Mouse (Mus musculus) heart, postnatal 10 days (tissue): ENCODE results near the gene Slc25a10. TPM values are rescaled to one million over a fixed set of nuclear protein-coding genes. Genes with fewer than 3 reads are reported as not detected.

Experiments used
- DNase-seq, 2 experiments: peaks; one replicate each; pipeline ENCODE4 v3.0.0; 2021
- intact Hi-C: fragments of 180-260 bp; cut with DNase I; formaldehyde crosslinking; loops from one replicate; pipeline ENCODE4 v1.15.1; 2025
- total RNA-seq, 2 experiments: library from RNA; stranded (reverse); gene quantifications; 2 replicates each; pipeline ENCODE4 v1.2.3; 2021

The Slc25a10 gene
- 10 to 100 TPM; 24.8 to 25.0 TPM for total RNA-seq

DNA sequence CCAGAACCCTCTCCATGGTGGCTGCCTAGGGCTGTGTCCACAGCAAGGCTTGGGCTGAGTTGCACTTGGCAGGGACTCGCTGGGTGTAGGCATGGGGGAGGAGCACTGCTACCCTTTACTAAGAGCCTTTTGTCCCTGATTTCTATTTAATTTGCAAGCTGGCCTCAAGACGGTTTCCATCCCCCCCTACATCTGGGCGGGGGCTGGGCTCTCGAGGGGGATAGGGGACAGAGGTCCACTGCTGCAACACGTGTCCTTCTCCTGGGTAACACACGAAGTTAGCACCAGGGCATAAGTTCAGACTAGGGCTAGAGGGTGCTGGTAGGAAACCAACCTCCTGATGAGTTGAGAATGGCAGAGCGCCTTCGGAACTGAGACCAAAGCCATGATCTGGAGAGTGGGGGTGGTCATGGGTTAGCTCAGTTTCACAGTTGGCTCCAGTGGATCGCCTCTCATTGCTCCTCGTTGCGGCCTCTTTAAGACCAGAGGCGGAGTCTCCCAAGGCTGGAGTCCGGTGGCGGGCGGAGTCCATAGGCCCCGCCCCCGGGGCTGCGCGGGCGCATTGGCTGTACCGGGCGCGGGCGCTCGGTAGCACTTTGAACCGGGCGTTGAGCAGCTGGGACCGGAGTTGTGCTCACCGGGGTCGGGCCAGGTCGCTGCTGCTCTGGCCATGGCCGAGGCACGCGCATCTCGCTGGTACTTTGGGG lies at the start of gene Slc25a10:
TSS of gene Slc25a10 (plus strand) at position 524 of the 707 bp plus-strand sequence.
- intact Hi-C loops: loop anchor here (2.0 to 5.0 kb wide), 3 partner anchors 19 to 121 kb away; partner anchors contain the start of gene Mcrip1
- peak; percentile 91 to 92 for DNase-seq

DNA sequence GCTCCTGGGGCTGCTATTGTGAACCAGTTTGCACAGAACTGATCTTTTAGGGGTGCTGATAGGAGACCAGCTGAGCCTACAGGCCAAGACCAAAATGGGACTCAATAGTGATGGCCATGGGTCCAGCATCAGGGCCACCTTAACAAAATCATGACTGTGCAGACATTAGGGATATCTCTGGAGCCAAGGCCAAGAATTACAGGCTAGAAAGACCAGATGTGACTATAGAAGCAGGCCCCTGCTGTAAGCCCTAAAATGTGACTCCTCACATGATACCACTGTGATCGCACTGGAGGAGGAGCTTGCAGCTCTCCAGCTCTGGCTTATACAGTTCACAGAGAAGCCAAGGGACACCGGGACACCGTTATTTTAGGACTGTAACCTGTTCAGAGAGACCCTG lies 49.3 kb upstream of the Slc25a10 start, which contains the start of gene Tspan10:
TSS of gene Tspan10 (plus strand) at position 301 of the 400 bp plus-strand sequence.
- no peak for DNase-seq
- intact Hi-C loops: no loop called here

DNA sequence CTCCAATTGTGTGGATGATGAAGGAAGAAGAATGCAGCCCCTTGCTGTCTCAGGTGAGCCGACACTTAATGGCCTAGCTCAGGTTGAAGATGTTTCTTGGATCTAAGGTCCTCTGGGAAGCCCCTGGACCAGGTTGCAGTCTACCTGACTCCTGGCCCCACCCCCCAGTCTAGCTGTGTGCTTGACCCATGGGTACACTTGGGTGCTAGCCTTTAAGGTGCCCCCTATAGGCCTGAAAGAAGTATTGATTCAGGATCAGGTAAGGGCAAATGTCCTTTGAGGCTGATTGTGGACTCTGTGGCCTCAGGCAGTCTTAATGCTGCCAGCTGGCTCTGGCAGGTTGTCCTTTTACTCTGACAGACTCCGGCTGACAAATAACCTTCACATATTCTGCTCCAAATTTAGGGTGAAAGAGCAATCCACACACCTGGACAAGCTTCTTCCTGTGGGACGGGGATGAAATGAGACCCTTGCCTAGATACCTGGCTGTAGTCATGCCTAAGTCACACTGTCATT lies 48.8 kb upstream of the Slc25a10 start:
- no peak for DNase-seq
- intact Hi-C loops: no loop called here

DNA sequence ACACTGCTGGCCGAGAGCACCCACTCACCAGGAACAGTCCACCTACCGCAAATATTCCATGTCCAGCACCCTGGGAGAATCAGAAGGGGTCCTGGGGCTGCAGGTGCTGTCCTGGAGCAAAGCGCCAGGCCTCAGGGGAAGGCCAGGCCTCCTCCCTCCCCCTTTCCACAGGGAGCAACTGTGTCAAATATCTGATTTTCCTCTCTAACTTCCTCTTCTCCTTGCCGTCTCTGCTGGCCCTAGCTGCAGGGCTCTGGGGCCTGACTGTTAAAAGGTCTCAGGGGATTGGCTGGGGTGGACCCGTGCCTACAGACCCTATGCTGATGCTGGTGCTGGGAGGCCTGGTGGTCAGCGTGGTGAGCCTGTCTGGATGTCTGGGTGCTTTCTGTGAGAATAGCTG lies 47.5 kb upstream of the Slc25a10 start:
- DNase-seq: no peak
- intact Hi-C loops: no loop called here

DNA sequence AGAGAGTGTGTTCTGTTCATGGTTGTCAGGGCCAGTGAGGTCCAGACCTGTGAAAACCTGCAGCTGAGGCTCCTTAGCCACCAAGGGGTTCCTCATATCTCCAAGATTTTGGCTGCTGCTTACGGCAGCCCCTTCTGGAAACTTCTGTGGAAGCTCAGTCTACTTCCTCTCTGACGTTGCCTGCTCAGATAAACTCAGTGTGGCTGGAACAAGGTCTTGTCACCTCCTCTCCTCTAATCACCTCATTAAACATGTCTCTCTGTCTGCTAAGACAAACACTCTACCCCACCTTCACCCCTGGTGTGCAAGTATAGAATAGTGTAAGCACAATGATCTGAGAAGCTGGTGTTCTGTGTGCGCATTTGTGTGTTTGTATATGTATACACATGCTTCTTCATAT lies 46.2 kb upstream of the Slc25a10 start:
- no peak for DNase-seq
- intact Hi-C loops: no loop called here

DNA sequence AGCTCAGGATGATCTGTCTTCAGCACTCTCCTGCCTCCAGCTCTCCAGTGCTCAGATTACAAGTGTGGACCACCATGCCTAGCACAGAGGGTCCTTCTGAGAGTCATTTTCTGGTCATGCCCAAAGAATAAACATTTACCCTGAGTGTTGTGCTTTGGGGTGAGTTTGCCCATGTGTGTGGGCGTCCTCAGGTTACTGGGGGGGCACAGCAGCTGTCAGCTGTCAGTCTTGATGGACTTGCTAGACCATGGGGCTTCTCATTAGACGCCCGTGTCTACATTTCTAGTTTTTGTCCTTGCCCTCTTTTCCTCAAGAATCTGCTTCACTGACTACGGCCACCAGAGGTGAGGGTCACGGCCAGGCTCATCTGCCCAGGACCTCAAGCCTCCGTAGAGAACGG lies 44.5 kb upstream of the Slc25a10 start:
- no peak for DNase-seq
- intact Hi-C loops: no loop called here

DNA sequence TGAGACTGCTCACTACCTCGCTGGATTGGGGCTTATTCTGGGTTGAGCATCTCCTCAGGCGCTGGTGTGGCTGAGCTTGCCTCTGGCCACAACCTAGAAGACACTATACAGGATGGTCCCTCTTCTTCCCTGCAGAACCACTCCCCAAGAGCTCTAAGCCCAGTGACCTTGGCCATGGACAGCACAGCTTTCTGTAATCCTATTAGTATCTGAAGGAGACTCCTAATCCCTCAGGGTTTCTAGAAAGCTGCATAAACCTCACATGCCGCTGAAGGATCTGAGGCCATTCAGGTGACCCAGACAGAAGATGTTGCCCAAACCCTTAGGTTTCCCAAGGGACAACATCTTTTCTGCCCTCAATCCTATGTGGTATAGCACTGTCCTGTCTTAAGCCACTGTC lies 39.4 kb upstream of the Slc25a10 start:
- DNase-seq: no peak

DNA sequence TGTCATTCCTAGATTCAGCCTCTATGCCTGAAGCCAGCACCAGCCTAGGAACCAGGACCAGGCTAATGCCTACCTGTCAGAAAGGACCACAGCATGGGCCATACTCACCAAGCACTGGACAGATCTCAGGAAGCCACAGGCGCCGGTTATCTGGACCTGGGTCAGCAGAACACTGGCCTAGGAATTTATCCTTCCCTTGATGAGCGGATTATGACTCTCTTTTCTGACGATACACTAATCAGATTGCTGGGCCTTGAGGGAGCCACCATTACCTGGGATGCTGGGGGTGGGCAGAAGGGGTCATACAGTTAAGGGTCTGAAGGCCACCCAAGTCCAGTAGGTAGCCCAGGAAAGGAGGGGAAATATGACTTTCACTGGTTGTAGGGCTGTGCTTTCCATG lies 38.3 kb upstream of the Slc25a10 start, which contains the start of gene Pde6g:
TSS of gene Pde6g (minus strand) at position 195 of the 400 bp plus-strand sequence.
- no peak for DNase-seq
- intact Hi-C loops: no loop called here

More for the DNA sequence above, 39.4 kb upstream of the Slc25a10 start:
- intact Hi-C loops: no loop called here

DNA sequence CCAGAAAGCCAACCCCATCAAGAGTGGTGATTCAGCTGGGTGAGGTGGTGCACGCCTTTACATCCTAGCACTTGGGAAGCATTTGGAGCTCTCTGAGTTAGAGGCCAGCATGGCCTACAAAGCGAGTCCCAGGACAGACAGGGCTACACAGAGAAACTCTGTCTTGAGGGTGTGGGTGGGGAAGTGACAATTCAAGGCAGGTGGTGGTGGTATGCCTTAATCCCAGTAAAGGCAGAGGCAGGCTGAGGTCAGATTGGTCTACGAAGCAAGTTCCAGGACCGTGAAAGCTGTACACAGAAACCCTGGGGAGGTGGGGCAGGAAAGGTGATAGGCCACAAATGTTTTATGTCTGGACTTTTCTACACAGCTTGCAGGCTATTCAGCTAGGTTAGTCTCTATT lies 36.7 kb upstream of the Slc25a10 start:
- DNase-seq: no peak
- intact Hi-C loops: no loop called here

DNA sequence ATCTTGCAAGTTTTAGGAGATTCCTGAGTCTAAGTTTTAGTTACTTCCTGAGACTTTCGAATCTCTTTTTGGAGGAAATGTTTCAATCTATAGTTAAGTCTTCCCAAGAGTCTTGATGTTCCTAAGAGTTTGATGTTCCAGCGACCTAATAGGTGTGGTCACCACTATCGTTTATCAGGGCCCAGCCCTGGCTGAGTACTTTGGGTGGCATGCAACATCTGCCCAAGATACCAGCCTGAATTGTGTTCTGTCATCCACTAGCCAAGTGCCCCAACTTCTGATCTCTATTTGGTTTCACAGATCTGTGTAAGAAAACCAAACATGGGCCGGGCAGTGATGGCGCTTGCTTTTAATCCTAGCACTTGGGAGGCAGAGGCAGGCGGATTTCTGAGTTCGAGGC lies 36.2 kb upstream of the Slc25a10 start:
- intact Hi-C loops: no loop called here
- DNase-seq: no peak

DNA sequence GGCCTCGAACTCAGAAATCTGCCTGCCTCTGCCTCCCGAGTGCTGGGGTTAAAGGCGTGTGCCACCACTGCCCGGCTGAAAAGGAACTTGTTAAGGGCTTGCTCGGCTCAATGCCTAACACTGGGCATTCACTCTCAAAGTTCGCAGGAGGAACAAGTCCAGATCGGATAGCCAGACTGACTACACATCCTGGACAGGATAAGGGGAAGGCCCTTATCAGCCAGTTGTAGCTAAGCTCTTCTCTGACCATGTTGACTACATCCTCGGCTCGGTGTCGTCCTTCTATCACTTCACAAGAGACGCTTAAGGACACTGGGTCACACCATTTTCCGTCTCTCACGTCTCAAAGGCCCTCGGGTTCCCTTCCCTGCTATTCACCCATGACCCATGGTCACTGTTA lies 34.3 kb upstream of the Slc25a10 start:
- peak in 1 of 2 experiments; percentile 23 for DNase-seq
- intact Hi-C loops: no loop called here

DNA sequence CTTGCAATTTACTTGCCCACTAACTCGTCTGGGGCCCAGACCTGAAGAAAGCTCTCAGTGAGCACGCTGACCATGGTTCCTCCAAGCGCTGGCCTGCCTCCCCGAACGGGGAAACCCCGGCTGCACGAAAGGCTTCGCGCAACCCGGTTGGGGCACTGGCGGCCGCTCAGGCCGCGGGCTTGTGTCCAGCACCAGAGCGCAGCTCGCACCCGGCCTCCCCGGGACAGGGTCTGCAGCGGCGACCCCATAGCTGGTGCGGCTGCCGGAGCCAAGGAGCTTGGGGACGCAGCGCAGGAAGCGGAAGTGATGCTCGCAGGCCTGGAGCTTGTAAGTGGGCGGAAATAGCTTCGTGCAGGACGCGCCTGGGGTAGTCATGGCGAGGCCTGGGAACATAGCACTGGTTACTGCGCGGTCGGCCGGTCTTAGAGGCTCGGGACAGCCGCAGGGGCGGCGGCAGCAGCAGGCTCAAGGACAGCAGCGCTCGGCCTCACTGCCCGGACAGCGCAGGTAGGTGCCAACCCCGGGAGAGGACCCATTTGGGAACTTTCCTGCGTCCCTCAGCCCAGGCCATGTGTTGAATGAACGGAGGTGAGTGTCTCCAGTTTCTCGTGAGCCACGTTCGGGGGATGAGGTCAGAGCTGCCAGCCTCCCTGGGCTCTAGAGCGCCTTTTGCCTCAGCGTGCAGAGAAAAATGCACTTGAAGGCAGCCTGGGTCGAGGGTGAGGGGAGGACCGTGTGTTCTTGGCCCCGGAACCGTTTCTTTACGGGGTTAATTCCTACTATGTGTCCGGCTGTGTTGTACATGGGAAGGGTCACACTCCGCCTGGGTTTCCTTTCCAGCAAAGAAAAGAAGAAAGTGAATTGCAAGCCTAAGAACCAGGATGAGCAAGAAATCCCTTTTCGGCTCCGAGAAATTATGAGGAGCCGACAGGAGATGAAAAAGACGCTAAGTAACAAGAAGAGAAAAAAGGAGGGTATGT lies 33.6 kb upstream of the Slc25a10 start, which contains the start of the genes Oxld1 and Ccdc137:
TSS of gene Oxld1 (minus strand) at position 297 of the 980 bp plus-strand sequence.
TSS of gene Ccdc137 (plus strand) at position 344 of the 980 bp plus-strand sequence.
- intact Hi-C loops: no loop called here
- DNase-seq: peak; percentile 87 to 89

DNA sequence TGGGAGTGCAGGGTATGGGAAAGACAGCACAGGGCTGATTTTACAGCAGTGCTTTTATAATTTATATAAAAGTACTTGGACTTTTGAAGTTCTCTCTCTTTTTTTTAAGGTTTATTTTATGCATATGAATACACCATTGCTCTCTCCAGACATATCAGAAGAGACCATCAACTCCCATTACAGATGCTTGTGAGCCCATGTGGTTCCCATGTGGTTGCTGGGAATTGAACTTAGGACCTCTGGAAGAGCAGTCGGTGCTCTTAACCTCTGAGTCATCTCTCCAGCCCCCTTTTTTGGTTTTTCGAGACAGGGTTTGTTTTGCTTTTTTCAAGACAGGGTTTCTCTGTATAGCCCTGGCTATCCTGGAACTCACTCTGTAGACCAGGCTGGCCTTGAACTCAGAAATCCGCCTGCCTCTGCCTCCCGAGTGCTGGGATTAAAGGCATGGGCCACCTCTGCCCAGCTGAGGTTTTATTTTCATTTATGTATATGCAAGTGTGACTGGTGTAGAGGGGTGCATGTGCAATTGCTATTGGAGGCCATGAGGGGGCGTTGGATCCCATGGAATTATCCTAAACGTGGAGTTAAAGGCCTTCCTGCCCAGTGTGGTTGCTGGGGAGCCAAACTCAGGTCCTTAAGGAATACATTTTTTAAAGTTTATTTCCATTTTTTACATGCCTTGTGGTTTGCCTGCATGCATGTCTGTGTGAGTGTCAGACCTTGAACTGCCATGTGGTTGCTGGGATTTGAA lies 32.6 kb upstream of the Slc25a10 start:
- intact Hi-C loops: no loop called here
- DNase-seq: no peak

DNA sequence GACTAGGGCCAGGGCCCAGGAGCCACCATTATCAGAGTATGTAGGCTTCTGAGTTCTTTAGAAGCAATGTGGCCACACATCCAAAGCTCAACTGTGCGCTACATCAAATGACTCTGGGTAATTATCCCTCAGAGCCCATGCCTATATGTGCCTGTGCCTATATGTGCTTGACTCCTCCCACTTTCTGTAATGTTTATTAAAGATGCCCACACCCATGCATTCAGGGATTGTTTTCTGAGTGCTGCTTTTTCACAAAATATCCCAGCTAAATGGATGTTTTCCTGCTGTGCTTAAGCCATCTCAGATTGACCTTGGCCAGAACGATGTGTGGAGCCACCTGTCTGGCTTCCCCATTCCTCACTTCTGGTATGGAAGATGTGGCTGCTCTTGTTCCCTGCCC lies 28.1 kb upstream of the Slc25a10 start:
- DNase-seq: no peak
- intact Hi-C loops: no loop called here

DNA sequence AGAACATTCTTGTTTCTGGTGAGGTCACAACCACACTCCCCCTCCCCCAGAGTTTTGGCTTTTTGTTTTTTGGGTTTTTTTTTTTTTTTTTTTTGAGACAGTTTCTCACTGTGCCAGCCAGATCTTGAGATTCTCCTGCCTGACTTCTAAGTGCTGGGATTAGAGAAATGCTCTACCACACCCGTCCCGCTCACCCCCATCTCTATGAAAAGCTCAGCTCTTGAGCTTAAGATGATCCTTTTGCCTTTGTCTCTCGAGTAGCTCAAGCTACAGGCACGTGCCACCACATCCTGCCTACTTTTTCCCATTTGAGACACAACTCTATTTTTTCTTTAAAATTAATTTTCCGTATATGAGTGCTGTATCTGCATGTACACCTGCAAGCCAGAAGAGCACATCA lies 27.3 kb upstream of the Slc25a10 start:
- no peak for DNase-seq
- intact Hi-C loops: no loop called here

DNA sequence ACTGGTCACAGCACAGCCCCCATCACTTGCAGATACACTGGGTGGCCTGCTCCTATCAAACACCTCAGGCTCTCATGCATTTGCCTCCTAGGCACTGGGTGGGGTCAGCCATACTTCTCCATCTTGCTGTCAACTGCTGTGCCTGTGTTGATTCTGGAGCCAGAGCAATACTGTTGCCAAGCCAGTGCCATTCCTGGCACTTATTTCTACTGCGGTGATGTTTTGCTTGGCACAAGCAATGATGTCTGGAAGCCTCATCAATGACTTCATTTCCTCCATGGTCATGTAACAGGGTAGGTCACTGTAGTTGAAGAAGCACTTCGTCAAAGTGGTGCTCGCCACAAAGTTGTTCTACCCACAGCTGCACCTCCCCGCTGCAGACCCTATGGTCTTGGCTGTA lies 26.1 kb upstream of the Slc25a10 start:
- intact Hi-C loops: no loop called here
- no peak for DNase-seq

DNA sequence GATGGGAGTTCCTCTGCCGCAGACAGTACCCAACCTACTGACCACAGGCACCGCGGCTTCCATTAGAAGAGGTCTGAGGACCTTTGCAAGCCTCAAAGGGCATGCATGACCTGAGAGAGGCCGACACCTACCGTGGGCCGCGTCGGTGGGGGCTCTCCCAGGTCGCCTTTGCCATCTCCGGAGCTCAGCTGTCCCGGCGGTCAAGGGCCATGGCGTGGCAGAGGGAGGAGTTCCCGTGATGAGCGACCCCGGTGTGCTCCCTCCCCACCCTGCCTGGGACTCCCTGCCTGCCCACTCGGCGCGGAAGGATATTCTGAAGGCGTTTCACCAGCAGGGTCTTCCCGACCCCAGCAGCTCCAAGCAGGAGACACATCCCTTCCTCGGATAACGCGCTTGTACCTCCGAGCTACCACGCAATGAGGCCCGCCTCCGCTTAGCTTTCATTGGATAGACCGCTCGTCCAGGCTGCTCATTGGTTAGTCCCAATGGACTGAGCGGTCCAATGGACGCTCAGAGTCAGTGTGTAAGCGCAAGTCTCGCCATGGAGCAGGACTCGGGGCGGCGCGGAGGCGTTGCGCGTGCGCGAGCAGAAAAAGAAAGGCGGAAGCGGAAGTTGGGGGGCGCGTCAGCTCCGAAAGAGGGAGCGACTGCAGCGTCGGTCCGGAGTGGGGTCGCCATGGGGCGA lies 24.4 kb upstream of the Slc25a10 start, which contains the start of gene Arl16:
TSS of gene Arl16 (minus strand) at position 557 of the 685 bp plus-strand sequence.
- DNase-seq: peak; percentile 95
- intact Hi-C loops: no loop called here

DNA sequence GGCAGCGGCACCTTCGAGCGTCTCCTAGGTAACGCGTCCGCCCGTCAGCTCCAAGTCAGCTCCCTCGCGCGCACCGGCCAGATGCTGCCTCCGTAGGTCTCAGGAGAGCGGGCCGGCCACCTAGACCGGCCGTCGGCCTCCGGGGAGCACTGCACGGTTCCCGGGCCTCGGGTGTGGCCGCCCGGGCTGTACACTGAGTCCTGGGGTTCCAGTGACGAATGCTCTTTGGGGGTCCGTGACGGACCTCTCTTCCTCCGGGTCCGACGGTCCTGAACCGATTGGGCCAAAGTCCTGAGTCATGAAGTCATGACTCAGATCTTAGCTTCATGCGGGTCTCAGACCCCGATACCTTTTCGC lies 23.9 kb upstream of the Slc25a10 start:
- intact Hi-C loops: no loop called here
- DNase-seq: no peak

DNA sequence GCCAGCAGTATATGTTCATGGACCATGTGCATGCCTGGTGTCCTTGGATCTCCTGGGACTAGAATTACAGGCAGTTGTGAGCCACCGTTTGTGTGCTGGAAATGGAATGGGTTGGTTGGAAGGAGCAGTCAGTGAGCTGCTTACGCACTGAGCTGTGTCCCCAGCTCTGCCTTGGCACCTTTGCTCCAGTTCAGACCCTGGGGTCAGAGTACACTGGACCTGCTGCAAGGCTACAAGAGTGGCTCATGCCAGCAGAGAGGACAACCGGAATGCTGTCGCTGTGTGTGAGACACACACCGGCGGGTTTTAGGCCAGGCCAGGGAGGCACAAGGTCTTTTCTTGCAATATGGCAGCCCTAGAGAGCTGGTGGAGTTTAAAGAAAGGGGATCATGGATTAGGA lies 19.6 kb upstream of the Slc25a10 start:
- intact Hi-C loops: no loop called here
- no peak for DNase-seq

DNA sequence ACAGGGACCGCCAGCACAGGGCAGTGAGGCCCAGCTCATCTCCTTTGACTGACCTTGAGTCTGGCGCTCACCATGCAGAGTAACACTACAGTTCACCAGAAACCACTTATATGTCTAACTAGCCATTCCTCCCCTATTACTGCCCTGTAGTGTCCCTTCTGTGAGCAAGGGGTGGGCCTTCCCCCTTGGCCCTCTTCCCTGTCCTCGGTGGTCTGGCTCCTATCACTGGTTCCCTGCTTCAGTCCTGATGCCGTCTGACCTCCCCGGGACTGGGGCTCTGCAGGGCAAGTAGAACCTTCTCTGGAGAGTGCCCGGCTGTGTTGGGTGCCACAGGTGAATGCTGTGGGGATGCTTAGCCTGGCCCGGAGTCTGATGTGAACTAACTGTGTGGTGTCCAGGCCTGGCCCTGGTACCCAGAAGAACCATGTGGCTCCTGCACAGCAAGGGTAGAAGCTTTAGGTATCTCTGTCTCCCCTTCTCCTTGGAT lies 8.1 kb upstream of the Slc25a10 start:
- no peak for DNase-seq
- intact Hi-C loops: no loop called here
